Mouse (Mus musculus): ENCODE results near the gene Mybl2. TPM values are rescaled to one million over a fixed set of nuclear protein-coding genes. Genes with fewer than 3 reads are reported as not detected.
A peak's percentile ranks its signal among the peaks of the same experiment; 100 is the strongest.

The Mybl2 gene
- polyA plus RNA-seq, 1 experiment from 2014 or later = 47.5 TPM

DNA sequence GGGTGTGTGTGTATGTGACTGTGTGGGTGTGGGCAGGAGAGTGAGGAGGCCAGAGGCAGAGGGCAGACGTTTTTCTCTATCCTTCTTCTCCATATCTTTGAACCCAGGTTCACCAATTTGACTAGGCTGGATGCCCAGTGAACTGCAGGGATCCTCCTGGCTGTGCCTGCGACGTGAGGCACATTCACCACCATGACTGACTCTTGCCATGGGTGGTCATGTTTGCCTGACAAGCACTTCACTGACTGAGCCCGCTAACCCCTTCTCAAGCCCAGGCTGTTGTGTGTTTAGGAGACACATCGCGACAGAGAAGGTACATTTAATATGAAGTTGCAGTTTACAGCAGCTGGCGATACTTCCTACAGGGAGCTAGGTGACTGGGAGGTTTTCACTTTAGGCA, 47.7 kb downstream of the Mybl2 start:
- H3K27ac ChIP-seq = no peak overlapping the region
- 71% methylated on average over 7 of the region's 7 CpGs for WGBS
- no peak overlapping the region for H3K4me3 ChIP-seq
- H3K27me3 ChIP-seq (ENCODE audit: low read depth, poor library complexity, severe bottlenecking) = peaks cover 8% of the 10 kb centered on the region; the same call in 1 of the 2 replicates
- no peak for DNase-seq (ENCODE audit: low spot score)
- no peaks in the 10 kb centered on the region for H3K9me3 ChIP-seq (replicated peaks)
- no peaks in the 10 kb centered on the region for H3K36me3 ChIP-seq
- H3K4me1 ChIP-seq = peaks cover 29% of the 10 kb centered on the region

DNA sequence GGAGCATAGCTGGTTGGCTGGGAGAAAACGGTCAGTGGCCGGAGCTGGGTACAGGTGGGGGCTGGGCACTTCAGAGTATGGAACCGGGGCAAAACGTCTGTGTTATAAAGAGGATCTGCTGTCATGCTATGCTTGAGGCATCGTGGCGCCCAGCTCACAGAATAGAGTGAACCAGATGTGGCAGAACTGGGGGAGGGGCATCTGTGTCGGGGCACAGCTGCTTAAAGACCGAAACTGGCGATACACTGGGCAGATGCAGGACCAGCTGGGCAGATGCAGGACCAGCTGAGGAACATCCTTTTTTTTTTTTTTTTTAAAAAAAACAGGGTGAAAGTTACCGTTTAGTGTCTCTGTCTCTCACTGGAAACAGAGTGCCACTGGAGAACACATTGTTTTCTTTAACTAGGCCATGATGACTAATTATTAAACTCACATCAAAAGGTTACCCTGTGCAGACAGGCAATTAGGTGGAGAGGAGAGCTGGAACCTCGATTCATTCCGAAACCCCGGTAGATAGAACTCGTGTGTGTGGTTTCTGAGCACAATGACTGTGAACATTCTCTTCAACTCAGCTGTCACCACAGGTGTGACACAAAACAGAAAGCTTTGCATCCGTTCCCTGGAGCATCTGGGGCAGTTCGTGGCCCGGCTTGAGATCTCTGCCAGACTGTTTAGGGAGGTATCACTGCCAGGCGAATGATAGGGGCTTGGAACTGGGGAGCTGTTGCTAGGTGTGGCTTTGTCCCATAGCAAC, 48.6 kb downstream of the Mybl2 start:
- H3K4me3 ChIP-seq = no peak overlapping the region
- H3K27ac ChIP-seq = no peak overlapping the region
- peaks cover 29% of the 10 kb centered on the region for H3K4me1 ChIP-seq
- peak; percentile 40 for DNase-seq (ENCODE audit: low spot score)
- H3K9me3 ChIP-seq (replicated peaks) = no peaks in the 10 kb centered on the region
- 54% methylated on average over 18 of the region's 18 CpGs for WGBS
- no peaks in the 10 kb centered on the region for H3K36me3 ChIP-seq
- H3K27me3 ChIP-seq (ENCODE audit: low read depth, poor library complexity, severe bottlenecking) = peaks cover 8% of the 10 kb centered on the region; the same call in 1 of the 2 replicates

DNA sequence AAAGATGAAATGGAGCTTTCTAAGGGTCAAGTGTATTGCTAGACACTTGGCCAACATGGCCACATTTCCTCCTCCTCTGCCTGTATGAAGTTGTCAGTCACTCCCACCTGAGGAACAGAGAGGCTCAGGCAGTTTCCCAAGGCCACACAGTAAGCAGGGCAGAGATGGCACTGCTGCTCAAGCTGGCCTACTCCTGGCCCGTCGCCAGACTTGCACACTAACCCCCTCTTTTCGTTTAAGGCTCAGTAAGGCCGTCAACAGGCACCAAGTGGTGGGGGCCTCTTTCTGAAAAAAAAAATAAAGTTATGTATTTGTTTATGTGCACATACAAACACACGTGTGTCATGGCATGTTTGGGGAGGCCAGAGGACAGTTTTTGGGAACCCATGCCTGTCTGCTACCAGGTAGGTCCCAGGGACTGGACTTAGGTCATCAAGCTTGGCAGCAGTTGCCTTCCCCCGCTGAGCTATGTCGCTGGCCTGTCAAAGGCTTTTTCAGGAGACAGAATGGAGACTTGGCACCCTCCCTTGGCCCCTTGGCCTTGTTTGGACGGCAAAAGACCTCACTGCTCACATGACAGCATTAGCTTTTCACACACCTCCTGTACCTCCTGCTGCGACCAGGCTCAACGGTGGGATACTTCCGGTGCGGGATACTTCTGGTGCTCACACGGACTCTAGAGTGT, 49.7 kb downstream of the Mybl2 start:
- no peak for DNase-seq (ENCODE audit: low spot score)
- no peak overlapping the region for H3K4me3 ChIP-seq
- H3K9me3 ChIP-seq (replicated peaks) = no peaks in the 10 kb centered on the region
- WGBS = 89% methylated on average over 13 of the region's 13 CpGs
- peaks cover 29% of the 10 kb centered on the region for H3K4me1 ChIP-seq
- no peak overlapping the region for H3K27ac ChIP-seq
- H3K27me3 ChIP-seq (ENCODE audit: low read depth, poor library complexity, severe bottlenecking) = peaks cover 8% of the 10 kb centered on the region; the same call in 1 of the 2 replicates
- no peaks in the 10 kb centered on the region for H3K36me3 ChIP-seq

DNA sequence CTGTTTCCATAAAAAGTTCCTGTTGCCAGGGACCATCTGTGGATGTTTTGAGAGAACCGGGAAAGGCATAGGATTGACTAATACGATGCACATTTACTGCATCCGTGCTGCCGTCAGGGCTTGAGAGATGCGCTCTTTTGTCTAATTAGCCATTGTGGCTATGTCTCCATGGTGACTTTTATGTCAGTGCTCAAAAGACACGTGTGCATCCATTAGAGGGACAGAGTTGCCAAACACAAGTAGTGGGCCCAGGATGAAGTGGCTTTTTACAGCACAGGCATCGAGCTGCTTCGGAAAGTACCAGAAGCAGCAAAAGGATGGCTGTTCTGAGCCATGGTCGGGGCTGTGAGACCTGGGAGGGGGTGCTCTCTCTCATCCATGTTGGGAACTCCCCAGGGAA, 53.9 kb downstream of the Mybl2 start:
- no peak overlapping the region for H3K27ac ChIP-seq
- no peak for DNase-seq (ENCODE audit: low spot score)
- peaks cover 4% of the 10 kb centered on the region for H3K4me1 ChIP-seq
- no peaks in the 10 kb centered on the region for H3K36me3 ChIP-seq
- H3K9me3 ChIP-seq (replicated peaks) = no peaks in the 10 kb centered on the region
- WGBS = 91% methylated on average over 9 of the region's 9 CpGs
- no peaks in the 10 kb centered on the region for H3K27me3 ChIP-seq (ENCODE audit: low read depth, poor library complexity, severe bottlenecking)
- no peak overlapping the region for H3K4me3 ChIP-seq

DNA sequence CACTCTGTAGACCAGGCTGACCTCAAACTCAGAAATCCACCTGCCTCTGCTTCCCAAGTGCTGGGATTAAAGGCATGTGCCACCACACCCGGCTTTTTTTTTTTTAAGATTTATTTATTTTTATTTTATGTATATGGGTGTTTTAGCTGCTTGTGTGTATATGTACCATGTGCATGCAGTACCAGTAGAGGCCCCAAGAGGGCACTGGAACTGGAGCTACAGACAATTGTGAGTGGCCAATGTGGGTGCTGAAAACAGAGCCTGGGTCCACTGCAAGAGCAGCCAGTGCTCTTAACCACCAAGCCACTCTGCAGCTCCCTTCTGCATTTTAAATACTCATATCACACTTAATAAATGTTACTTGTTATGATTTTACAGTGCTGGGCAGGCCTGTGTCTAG, 56.2 kb downstream of the Mybl2 start:
- no peaks in the 10 kb centered on the region for H3K27me3 ChIP-seq (ENCODE audit: low read depth, poor library complexity, severe bottlenecking)
- H3K4me3 ChIP-seq = no peak overlapping the region
- no peak for DNase-seq (ENCODE audit: low spot score)
- no peaks in the 10 kb centered on the region; the same call in 1 of the 2 replicates for H3K4me1 ChIP-seq
- H3K36me3 ChIP-seq = no peaks in the 10 kb centered on the region
- WGBS = 96% methylated on average over 1 of the region's 1 CpGs
- H3K27ac ChIP-seq = no peak overlapping the region
- H3K9me3 ChIP-seq (replicated peaks) = no peaks in the 10 kb centered on the region

DNA sequence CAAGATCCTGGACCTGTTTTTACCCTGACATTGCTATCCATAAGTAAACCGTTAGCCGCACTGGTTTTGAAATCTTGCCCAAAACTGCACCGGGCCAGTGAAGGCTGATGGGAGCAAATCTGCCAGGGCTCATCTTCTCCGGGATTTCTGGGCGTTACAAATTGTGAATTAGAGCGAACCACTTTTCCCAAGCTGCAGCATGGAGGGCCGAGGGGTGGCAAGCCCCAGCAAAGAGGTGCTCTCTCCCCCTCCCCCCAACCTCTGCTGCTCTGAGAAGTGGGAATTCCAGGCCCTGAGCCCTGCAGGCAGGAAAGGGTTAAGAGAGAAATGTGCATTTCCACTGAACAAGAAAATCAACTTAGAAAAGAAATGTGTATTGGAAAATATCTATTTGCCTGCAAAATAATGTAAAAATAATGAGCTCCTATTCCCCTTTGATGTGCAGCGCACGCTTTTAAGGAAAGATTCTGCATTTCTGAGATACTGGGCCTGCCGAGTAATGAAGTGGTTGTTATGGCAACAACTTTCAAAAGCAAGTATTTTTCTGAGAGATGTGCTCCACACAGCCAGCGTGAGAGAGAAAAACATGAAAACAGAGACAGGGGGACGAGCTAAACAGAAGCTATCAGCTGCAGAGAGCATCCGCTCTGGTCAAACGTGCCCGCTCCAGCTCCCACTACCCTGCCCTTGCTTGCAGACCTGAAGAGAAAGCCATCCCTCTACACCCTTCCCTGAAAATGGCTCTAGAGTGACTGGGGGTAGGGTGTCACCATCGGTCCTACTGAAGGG, 57.1 kb downstream of the Mybl2 start:
- no peak overlapping the region for H3K27ac ChIP-seq
- no peak overlapping the region for H3K4me3 ChIP-seq
- H3K4me1 ChIP-seq = no peaks in the 10 kb centered on the region; the same call in 1 of the 2 replicates
- no peak for DNase-seq (ENCODE audit: low spot score)
- H3K9me3 ChIP-seq (replicated peaks) = no peaks in the 10 kb centered on the region
- WGBS = 71% methylated on average over 16 of the region's 16 CpGs
- no peaks in the 10 kb centered on the region for H3K27me3 ChIP-seq (ENCODE audit: low read depth, poor library complexity, severe bottlenecking)
- H3K36me3 ChIP-seq = no peaks in the 10 kb centered on the region

DNA sequence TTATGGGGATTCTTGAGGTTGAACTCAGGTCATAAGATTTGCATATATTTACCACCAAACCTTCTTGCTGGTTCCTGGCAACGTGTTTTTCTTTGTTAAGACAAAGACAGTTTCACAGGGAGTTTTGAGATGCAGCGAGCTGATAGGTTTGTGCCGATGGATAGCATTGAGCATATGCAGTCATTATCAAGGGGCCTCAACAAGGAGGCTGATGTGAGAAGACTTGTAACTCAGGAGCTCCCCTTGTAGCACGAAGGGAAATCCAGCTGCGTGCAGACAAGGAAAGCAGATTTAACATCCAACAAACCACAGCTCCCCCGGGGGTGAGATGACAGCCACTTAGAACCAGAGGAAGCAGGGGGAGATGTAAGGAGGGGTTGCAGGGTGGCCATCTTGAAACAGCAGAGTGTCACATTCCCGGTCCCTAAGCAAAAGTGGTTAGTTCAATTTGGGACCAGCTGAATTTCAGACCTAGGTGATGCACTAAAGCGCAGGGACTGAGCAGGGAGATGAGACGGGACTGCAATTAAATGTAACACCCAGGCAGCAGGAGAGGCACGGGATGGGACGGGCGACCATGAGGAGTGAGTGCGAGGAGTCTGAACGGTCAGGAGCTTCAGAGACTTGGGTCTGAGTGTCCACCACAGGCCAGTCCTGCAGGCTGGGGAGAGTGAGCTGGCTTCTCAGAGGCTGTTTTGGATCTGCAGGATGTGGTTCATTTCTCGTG, 66.3 kb downstream of the Mybl2 start:
- H3K4me1 ChIP-seq = peaks cover 16% of the 10 kb centered on the region; the same call in 1 of the 2 replicates
- no peak for DNase-seq (ENCODE audit: low spot score)
- peaks cover 29% of the 10 kb centered on the region for H3K27me3 ChIP-seq (ENCODE audit: low read depth, poor library complexity, severe bottlenecking)
- H3K4me3 ChIP-seq = no peak overlapping the region
- H3K27ac ChIP-seq = no peak overlapping the region
- no peaks in the 10 kb centered on the region for H3K9me3 ChIP-seq (replicated peaks)
- H3K36me3 ChIP-seq = no peaks in the 10 kb centered on the region
- 69% methylated on average over 15 of the region's 15 CpGs for WGBS

DNA sequence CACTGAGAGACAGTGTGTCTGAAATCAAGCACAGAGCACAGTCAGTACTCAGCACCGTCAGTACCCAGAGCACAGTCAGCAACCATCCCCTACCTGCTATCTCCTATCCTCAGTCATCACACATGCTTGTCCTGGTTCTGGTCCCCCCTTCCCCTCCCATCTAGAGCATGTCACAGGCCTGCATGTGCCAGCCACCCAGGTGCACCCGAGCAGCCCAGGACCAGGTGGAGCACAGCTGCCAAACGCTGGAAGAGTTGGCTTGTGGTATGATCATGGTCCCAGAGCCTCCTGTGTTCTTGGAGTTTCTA, 66.8 kb downstream of the Mybl2 start:
- H3K27me3 ChIP-seq (ENCODE audit: low read depth, poor library complexity, severe bottlenecking) = peaks cover 29% of the 10 kb centered on the region
- no peak overlapping the region for H3K4me3 ChIP-seq
- H3K27ac ChIP-seq = no peak overlapping the region
- 91% methylated on average over 3 of the region's 3 CpGs for WGBS
- H3K4me1 ChIP-seq = peaks cover 16% of the 10 kb centered on the region; the same call in 1 of the 2 replicates
- no peaks in the 10 kb centered on the region for H3K36me3 ChIP-seq
- no peaks in the 10 kb centered on the region for H3K9me3 ChIP-seq (replicated peaks)
- no peak for DNase-seq (ENCODE audit: low spot score)

DNA sequence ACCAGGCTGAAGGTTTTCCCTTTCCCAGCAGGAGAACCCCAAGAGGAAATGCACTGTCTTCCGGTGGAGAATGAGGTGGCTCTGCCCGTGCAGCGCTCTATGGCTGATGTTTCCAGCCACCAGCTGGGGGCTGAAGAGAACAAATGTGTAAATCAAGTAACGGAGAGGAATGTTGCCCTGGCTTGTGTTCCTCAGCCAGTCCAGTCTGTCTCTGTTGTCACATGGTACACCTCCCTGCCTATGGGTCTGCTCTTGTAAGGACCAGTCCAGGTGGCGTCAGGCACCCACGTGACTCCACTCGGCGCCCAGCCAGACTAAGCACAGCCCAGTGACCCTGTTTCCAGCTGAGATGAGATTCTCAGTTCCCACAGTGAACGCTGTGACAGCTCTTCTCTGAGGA, 67.8 kb downstream of the Mybl2 start:
- 28% methylated on average over 9 of the region's 9 CpGs for WGBS

DNA sequence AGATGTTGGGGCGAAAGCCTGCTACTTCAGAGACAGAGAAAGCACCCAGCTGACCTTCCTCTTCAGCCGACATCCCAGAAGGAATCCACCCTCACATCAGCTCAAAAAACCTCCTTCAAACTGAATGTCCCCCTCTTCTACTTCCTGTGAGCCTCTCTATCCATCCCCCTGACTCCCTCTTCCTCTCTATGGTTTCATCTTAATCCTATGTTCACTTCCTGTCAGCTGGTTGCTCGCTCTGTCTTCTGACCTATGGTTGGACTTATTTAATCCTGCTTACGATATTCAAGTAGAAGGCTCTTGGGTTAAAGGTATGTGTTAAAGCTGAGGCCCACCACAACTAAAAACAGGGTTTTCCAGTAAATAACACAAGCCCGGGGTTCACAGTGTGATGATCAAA, 69.0 kb downstream of the Mybl2 start:
- Histone ChIP-seq H3K36me3 (no peaks in the 10 kb centered on the region), H3K9me3 (replicated peaks) (no peaks in the 10 kb centered on the region), H3K27me3 (ENCODE audit: low read depth, poor library complexity, severe bottlenecking) (peaks cover 29% of the 10 kb centered on the region), H3K4me1 (peaks cover 16% of the 10 kb centered on the region; the same call in 1 of the 2 replicates), H3K4me3 (no peak overlapping the region), H3K27ac (no peak overlapping the region)
- DNase-seq (ENCODE audit: low spot score) = no peak
- 86% methylated on average over 5 of the region's 5 CpGs for WGBS

More for the DNA sequence above, 67.8 kb downstream of the Mybl2 start:
- Histone ChIP-seq H3K4me3 (peak overlapping the region; percentile 32), H3K9me3 (replicated peaks) (no peaks in the 10 kb centered on the region), H3K4me1 (peaks cover 16% of the 10 kb centered on the region; the same call in 1 of the 2 replicates), H3K27ac (peak overlapping the region; percentile 64; the same call in 1 of the 2 replicates), H3K36me3 (no peaks in the 10 kb centered on the region), H3K27me3 (ENCODE audit: low read depth, poor library complexity, severe bottlenecking) (peaks cover 29% of the 10 kb centered on the region)
- DNase-seq (ENCODE audit: low spot score) = peak; percentile 66

DNA sequence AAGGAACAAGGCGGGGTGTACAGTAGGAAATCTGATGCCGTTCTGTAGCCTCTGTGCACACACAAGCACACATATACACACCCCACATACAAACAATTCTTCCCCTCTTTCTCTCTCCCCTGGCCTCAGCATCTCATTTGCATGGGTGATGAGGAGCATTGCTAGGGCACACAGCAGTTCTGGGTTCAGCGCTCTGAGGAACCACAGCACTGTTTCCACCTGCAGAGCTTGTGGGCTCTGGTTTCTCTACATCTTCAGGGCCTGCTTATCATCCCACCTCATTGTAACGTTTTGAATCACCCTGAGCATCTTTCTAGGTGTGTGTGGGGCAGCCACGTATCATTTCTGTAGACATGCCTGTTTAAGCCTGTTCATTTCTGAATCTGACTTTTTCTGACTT, 76.3 kb downstream of the Mybl2 start:
- H3K4me3 ChIP-seq = no peak overlapping the region
- no peaks in the 10 kb centered on the region for H3K4me1 ChIP-seq
- DNase-seq (ENCODE audit: low spot score) = no peak
- H3K27ac ChIP-seq = no peak overlapping the region
- no peaks in the 10 kb centered on the region for H3K27me3 ChIP-seq (ENCODE audit: low read depth, poor library complexity, severe bottlenecking)
- H3K36me3 ChIP-seq = no peaks in the 10 kb centered on the region
- no peaks in the 10 kb centered on the region for H3K9me3 ChIP-seq (replicated peaks)
- 81% methylated on average over 5 of the region's 5 CpGs for WGBS

DNA sequence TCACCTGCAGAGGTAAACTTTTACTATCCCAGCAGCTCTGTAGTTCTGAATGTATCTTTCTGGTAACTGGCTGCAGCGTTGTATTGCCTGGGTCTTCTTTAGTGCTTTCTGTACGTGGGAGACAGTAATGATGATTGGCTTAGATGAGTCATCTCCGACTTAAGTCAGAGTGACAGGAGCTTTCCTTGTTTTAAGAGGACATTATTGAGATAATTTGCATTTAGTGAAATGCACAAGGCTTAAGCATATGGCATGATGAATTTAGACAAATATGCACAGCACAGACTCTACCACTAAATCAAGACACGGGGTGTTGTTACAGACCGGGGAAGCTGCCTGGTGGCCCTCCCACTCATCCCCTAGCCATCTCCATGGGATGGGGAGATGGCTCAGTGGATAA, 77.8 kb downstream of the Mybl2 start:
- Histone ChIP-seq H3K27me3 (ENCODE audit: low read depth, poor library complexity, severe bottlenecking) (no peaks in the 10 kb centered on the region), H3K4me1 (no peaks in the 10 kb centered on the region), H3K27ac (no peak overlapping the region), H3K9me3 (replicated peaks) (no peaks in the 10 kb centered on the region), H3K4me3 (no peak overlapping the region), H3K36me3 (no peaks in the 10 kb centered on the region)
- WGBS = 92% methylated on average over 5 of the region's 5 CpGs
- no peak for DNase-seq (ENCODE audit: low spot score)

Measured in limb, embryonic 10.5 days (tissue).